Mouse (Mus musculus) MEL-GATA-1-ER (cell line): ENCODE data around the gene Ttll3.

ENCODE experiments used
- DNase-seq: peaks from one replicate; pipeline ENCODE4 v3.0.0-alpha.2; 2012; ENCODE audit warnings: low read depth; ENCODE audit errors: extremely low read depth

Gene Ttll3

GRCm38 (mm10) chr6:113447639-113448038 is 58.6 kb downstream of the Ttll3 start:
- no peak for DNase-seq

GRCm38 (mm10) chr6:113451839-113452238 is 62.8 kb downstream of the Ttll3 start:
- no peak for DNase-seq

- DNase-seq: no peak
Measured at GRCm38 (mm10) chr6:113455007-113455406, 65.9 kb downstream of the Ttll3 start.

- DNase-seq: no peak
Measured at GRCm38 (mm10) chr6:113457952-113458534, 69.0 kb downstream of the Ttll3 start, which contains the start of gene Il17re. Gene Il17re (plus strand): TSS chr6:113458484.

GRCm38 (mm10) chr6:113458635-113459034 is 69.6 kb downstream of the Ttll3 start:
- DNase-seq: no peak

GRCm38 (mm10) chr6:113464040-113464439 is 75.0 kb downstream of the Ttll3 start:
- no peak for DNase-seq
